ENCODE assay signal across 29 mouse cellular contexts in genomic region chr11:25752418-25752817, GRCm38 (mm10).
"Had no signal": no experiment of that assay in that cellular context is flagged by ENCODE, and none has a peak within 500 bp of the region (broad histone marks: within the 10 kb centered on the region; RNA-seq: fewer than 3 reads in every experiment).

No protein-coding gene starts in this region.

- H3K27ac ChIP-seq: heart, adult 2 months; heart, embryonic 13.5 days; heart, embryonic 15.5 days; hindbrain, embryonic 13.5 days; hindbrain, embryonic 15.5 days; hindbrain, postnatal 0 days; kidney, embryonic 15.5 days; kidney, postnatal 0 days; left cerebral cortex, adult 2 months; limb, embryonic 10.5 days; limb, embryonic 12.5 days; liver, embryonic 13.5 days; liver, embryonic 15.5 days had no signal

- H3K9ac ChIP-seq: heart, embryonic 13.5 days; heart, embryonic 15.5 days; hindbrain, embryonic 13.5 days; hindbrain, embryonic 15.5 days; kidney, embryonic 15.5 days; limb, embryonic 12.5 days; liver, embryonic 13.5 days; liver, embryonic 15.5 days; liver, postnatal 0 days had no signal

- H3K36me3 ChIP-seq: heart, embryonic 13.5 days; heart, embryonic 15.5 days; hindbrain, embryonic 13.5 days; hindbrain, embryonic 15.5 days; kidney, embryonic 15.5 days; limb, embryonic 10.5 days; limb, embryonic 12.5 days; liver, embryonic 13.5 days; liver, embryonic 15.5 days had no signal

- H3K4me3 ChIP-seq: heart, adult 2 months; heart, embryonic 13.5 days; heart, embryonic 15.5 days; hindbrain, embryonic 13.5 days; hindbrain, embryonic 15.5 days; kidney, embryonic 15.5 days; left cerebral cortex, adult 2 months; limb, embryonic 10.5 days; limb, embryonic 12.5 days; liver, embryonic 13.5 days; liver, embryonic 15.5 days had no signal

- H3K9me3 ChIP-seq: heart, embryonic 15.5 days; hindbrain, embryonic 13.5 days; hindbrain, embryonic 15.5 days; kidney, embryonic 15.5 days; limb, embryonic 10.5 days; limb, embryonic 12.5 days; liver, embryonic 13.5 days; liver, embryonic 15.5 days had no signal

- H3K4me2 ChIP-seq: heart, embryonic 11.5 days; heart, embryonic 13.5 days; heart, embryonic 15.5 days; hindbrain, embryonic 13.5 days; hindbrain, embryonic 15.5 days; kidney, embryonic 15.5 days; limb, embryonic 12.5 days; liver, embryonic 11.5 days; liver, embryonic 13.5 days; liver, embryonic 15.5 days had no signal

- H3K27me3 ChIP-seq: heart, embryonic 13.5 days; heart, embryonic 15.5 days; hindbrain, embryonic 13.5 days; hindbrain, embryonic 15.5 days; kidney, embryonic 15.5 days; limb, embryonic 12.5 days; liver, embryonic 13.5 days; liver, embryonic 15.5 days had no signal

- DNase-seq: gastrocnemius, postnatal 14 days; gastrocnemius, postnatal 36 days; heart, adult 11 months; heart, adult 2 months; heart, postnatal 14 days; heart, postnatal 36 days; kidney, adult 11 months; kidney, adult 2 months; kidney, adult 9 months; kidney, postnatal 14 days; kidney, postnatal 36 days; layer of hippocampus, adult 9-11 months; liver; liver, embryonic 13.5 days; liver, postnatal 0 days had no signal

- H3K4me1 ChIP-seq: heart, embryonic 15.5 days; hindbrain, embryonic 15.5 days; kidney, embryonic 15.5 days; limb, embryonic 12.5 days; liver, embryonic 13.5 days; liver, embryonic 15.5 days had no signal

- ATAC-seq: hindbrain, postnatal 0 days; intestine, embryonic 16.5 days; liver, postnatal 0 days had no signal
